Mouse (Mus musculus): ENCODE measurements around the gene Spa17. TPM values are rescaled to one million over a fixed set of nuclear protein-coding genes. Genes with fewer than 3 reads are reported as not detected.
A peak's percentile ranks its signal among the peaks of the same experiment; 100 is the strongest.

The Spa17 gene
- polyA plus RNA-seq, 1 experiment: 3.5 TPM

GRCm38 (mm10) chr9:37650639-37651038, 37.1 kb upstream of the Spa17 start:
- WGBS: 92% methylated on average over 5 of the region's 5 CpGs
- Histone ChIP-seq H3K36me3 (ENCODE audit: control insufficient read depth, insufficient read depth, low read length) (peaks cover 22% of the 10 kb centered on the region), H3K4me1 (ENCODE audit: control insufficient read depth, insufficient read depth, low read length) (no peaks in the 10 kb centered on the region), H3K4me3 (ENCODE audit: insufficient read depth, low read depth, low read length) (no peak overlapping the region), H3K27ac (ENCODE audit: insufficient read depth, low read depth, low read length) (no peak overlapping the region), H3K27me3 (replicated peaks; ENCODE audit: control insufficient read depth, insufficient read depth, low read length) (no peaks in the 10 kb centered on the region)
- TF ChIP-seq CTCF (conservative IDR thresholded peaks at IDR 0.05; ENCODE audit: insufficient read depth, insufficient read length, low read depth, low read length) (no peak), POLR2A (IDR thresholded peaks at IDR 0.05; ENCODE audit: low read depth, low read length) (no peak)
- no peak for DNase-seq

GRCm38 (mm10) chr9:37646246-37646645, 32.7 kb upstream of the Spa17 start:
- DNase-seq: no peak
- Histone ChIP-seq H3K27me3 (replicated peaks; ENCODE audit: control insufficient read depth, insufficient read depth, low read length) (no peaks in the 10 kb centered on the region), H3K36me3 (ENCODE audit: control insufficient read depth, insufficient read depth, low read length) (peaks cover 15% of the 10 kb centered on the region), H3K27ac (ENCODE audit: insufficient read depth, low read depth, low read length) (no peak overlapping the region), H3K4me3 (ENCODE audit: insufficient read depth, low read depth, low read length) (no peak overlapping the region), H3K4me1 (ENCODE audit: control insufficient read depth, insufficient read depth, low read length) (no peaks in the 10 kb centered on the region)
- 84% methylated on average over 3 of the region's 3 CpGs for WGBS
- TF ChIP-seq POLR2A (IDR thresholded peaks at IDR 0.05; ENCODE audit: low read depth, low read length) (no peak), CTCF (conservative IDR thresholded peaks at IDR 0.05; ENCODE audit: insufficient read depth, insufficient read length, low read depth, low read length) (no peak)

DNA sequence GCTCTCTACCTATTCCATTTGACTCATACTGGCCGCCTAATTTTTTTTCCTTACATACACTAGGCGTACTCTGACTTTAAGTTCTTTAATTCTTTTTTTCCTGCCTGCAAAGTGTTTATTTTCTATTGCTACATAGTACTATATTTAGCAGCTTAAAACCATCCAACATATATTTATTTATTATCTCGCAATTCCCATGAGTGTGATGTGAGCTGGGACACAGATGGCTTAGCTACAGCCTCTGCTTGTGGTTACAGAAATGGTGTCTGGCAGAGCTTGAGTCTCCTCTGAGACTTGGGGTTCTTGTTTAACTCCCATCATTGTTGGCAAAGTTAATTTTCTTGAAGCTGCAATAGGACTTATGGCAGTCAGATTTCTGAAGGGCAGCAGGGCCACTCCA, 25.2 kb upstream of the Spa17 start:
- TF ChIP-seq CTCF (conservative IDR thresholded peaks at IDR 0.05; ENCODE audit: insufficient read depth, insufficient read length, low read depth, low read length) (no peak), POLR2A (IDR thresholded peaks at IDR 0.05; ENCODE audit: low read depth, low read length) (no peak)
- DNase-seq: no peak
- H3K27me3 ChIP-seq (replicated peaks; ENCODE audit: control insufficient read depth, insufficient read depth, low read length): no peaks in the 10 kb centered on the region
- H3K36me3 ChIP-seq (ENCODE audit: control insufficient read depth, insufficient read depth, low read length): no peaks in the 10 kb centered on the region; the same call in 1 of the 2 replicates
- H3K27ac ChIP-seq (ENCODE audit: insufficient read depth, low read depth, low read length): no peak overlapping the region
- H3K4me3 ChIP-seq (ENCODE audit: insufficient read depth, low read depth, low read length): no peak overlapping the region
- WGBS: 86% methylated on average over 3 of the region's 3 CpGs
- H3K4me1 ChIP-seq (ENCODE audit: control insufficient read depth, insufficient read depth, low read length): no peaks in the 10 kb centered on the region

- no peak for DNase-seq
- no peak for TF ChIP-seq POLR2A (IDR thresholded peaks at IDR 0.05; ENCODE audit: low read depth, low read length)
- TF ChIP-seq CTCF (conservative IDR thresholded peaks at IDR 0.05; ENCODE audit: insufficient read depth, insufficient read length, low read depth, low read length): no peak
- no peaks in the 10 kb centered on the region for H3K27me3 ChIP-seq (replicated peaks; ENCODE audit: control insufficient read depth, insufficient read depth, low read length)
- H3K27ac ChIP-seq (ENCODE audit: insufficient read depth, low read depth, low read length): no peak overlapping the region
- H3K36me3 ChIP-seq (ENCODE audit: control insufficient read depth, insufficient read depth, low read length): no peaks in the 10 kb centered on the region; the same call in 1 of the 2 replicates
- no peak overlapping the region for H3K4me3 ChIP-seq (ENCODE audit: insufficient read depth, low read depth, low read length)
- WGBS: 44% methylated on average over 6 of the region's 6 CpGs
- H3K4me1 ChIP-seq (ENCODE audit: control insufficient read depth, insufficient read depth, low read length): no peaks in the 10 kb centered on the region
Observed at GRCm38 (mm10) chr9:37636800-37637542, 23.4 kb upstream of the Spa17 start.

DNA sequence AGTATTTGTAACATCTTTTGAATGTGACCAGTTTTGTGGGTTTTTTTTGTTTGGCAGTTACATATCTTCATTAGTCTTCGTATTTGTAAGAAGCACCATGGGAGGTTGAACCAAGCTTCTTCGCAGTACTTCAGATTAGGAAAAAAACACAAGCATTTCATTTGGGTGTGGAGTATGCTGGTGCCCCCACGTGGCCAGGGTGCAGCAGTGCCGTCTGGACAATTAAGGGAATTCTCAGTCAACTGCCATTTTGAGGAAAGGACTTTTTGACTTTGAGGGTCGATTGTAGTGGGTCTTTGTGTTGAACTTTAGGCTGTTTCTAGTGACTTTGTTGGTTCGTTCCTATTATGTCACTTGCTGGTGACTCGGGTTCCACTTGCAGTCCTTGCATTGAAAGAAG, 22.8 kb upstream of the Spa17 start:
- H3K36me3 ChIP-seq (ENCODE audit: control insufficient read depth, insufficient read depth, low read length): no peaks in the 10 kb centered on the region; the same call in 1 of the 2 replicates
- H3K4me1 ChIP-seq (ENCODE audit: control insufficient read depth, insufficient read depth, low read length): no peaks in the 10 kb centered on the region
- H3K27me3 ChIP-seq (replicated peaks; ENCODE audit: control insufficient read depth, insufficient read depth, low read length): no peaks in the 10 kb centered on the region
- TF ChIP-seq CTCF (conservative IDR thresholded peaks at IDR 0.05; ENCODE audit: insufficient read depth, insufficient read length, low read depth, low read length): peak; percentile 81
- TF ChIP-seq POLR2A (IDR thresholded peaks at IDR 0.05; ENCODE audit: low read depth, low read length): no peak
- no peak overlapping the region for H3K27ac ChIP-seq (ENCODE audit: insufficient read depth, low read depth, low read length)
- WGBS: 13% methylated on average over 7 of the region's 7 CpGs
- H3K4me3 ChIP-seq (ENCODE audit: insufficient read depth, low read depth, low read length): no peak overlapping the region
- peak; percentile 59 for DNase-seq

- Histone ChIP-seq H3K27me3 (replicated peaks; ENCODE audit: control insufficient read depth, insufficient read depth, low read length) (no peaks in the 10 kb centered on the region), H3K36me3 (ENCODE audit: control insufficient read depth, insufficient read depth, low read length) (no peaks in the 10 kb centered on the region), H3K27ac (ENCODE audit: insufficient read depth, low read depth, low read length) (no peak overlapping the region), H3K4me1 (ENCODE audit: control insufficient read depth, insufficient read depth, low read length) (no peaks in the 10 kb centered on the region), H3K4me3 (ENCODE audit: insufficient read depth, low read depth, low read length) (no peak overlapping the region)
- WGBS: 94% methylated on average over 3 of the region's 3 CpGs
- no peak for DNase-seq
- TF ChIP-seq CTCF (conservative IDR thresholded peaks at IDR 0.05; ENCODE audit: insufficient read depth, insufficient read length, low read depth, low read length): no peak
- TF ChIP-seq POLR2A (IDR thresholded peaks at IDR 0.05; ENCODE audit: low read depth, low read length): no peak
Observed at GRCm38 (mm10) chr9:37634269-37634668, 20.7 kb upstream of the Spa17 start.

- WGBS: 76% methylated on average over 2 of the region's 2 CpGs
- no peaks in the 10 kb centered on the region; the same call in 1 of the 2 replicates for H3K36me3 ChIP-seq (ENCODE audit: control insufficient read depth, insufficient read depth, low read length)
- H3K27me3 ChIP-seq (replicated peaks; ENCODE audit: control insufficient read depth, insufficient read depth, low read length): no peaks in the 10 kb centered on the region
- TF ChIP-seq POLR2A (IDR thresholded peaks at IDR 0.05; ENCODE audit: low read depth, low read length): no peak
- TF ChIP-seq CTCF (conservative IDR thresholded peaks at IDR 0.05; ENCODE audit: insufficient read depth, insufficient read length, low read depth, low read length): no peak
- DNase-seq: no peak
- H3K4me1 ChIP-seq (ENCODE audit: control insufficient read depth, insufficient read depth, low read length): no peaks in the 10 kb centered on the region
- no peak overlapping the region for H3K27ac ChIP-seq (ENCODE audit: insufficient read depth, low read depth, low read length)
- no peak overlapping the region for H3K4me3 ChIP-seq (ENCODE audit: insufficient read depth, low read depth, low read length)
Observed at GRCm38 (mm10) chr9:37632305-37632704, 18.8 kb upstream of the Spa17 start.
